Mouse (Mus musculus) ES-E14 (cell line): Measurements from ENCODE around the gene Socs3. TPM values are rescaled to one million over a fixed set of nuclear protein-coding genes. Genes with fewer than 3 reads are reported as not detected.
A peak's percentile ranks its signal among the peaks of the same experiment; 100 is the strongest.

Experiments used
- DNase-seq: peaks from one replicate; pipeline ENCODE4 v3.0.0-alpha.2; 2013; ENCODE audit warnings: low read depth, low spot score
- H3K27ac ChIP-seq: 2 replicates; pipeline ENCODE4 v1.5.1; 2012; ENCODE audit warnings: low read depth, mild to moderate bottlenecking, low read length, moderate library complexity, mixed read lengths; ENCODE audit not compliant: poor library complexity, insufficient read depth, severe bottlenecking
- H3K36me3 ChIP-seq: 2 replicates; pipeline ENCODE4 v1.6.1; 2012; ENCODE audit warnings: mild to moderate bottlenecking, low read length, moderate library complexity, mixed read lengths; ENCODE audit not compliant: control insufficient read depth, poor library complexity, insufficient read depth, severe bottlenecking
- H3K4me1 ChIP-seq, 2 experiments: fragments of 150-350 bp in 1 of 2; sonication (generic) in 1 of 2; 2 replicates each; pipeline ENCODE4 v1.6.1; 2012; ENCODE audit warnings: low read length in 2 of 2, mild to moderate bottlenecking in 1 of 2, mixed read lengths in 1 of 2; ENCODE audit not compliant: control insufficient read depth in 2 of 2, insufficient read depth in 2 of 2, poor library complexity in 1 of 2
- H3K4me3 ChIP-seq, 2 experiments: fragments of 150-350 bp in 1 of 2; sonication (generic) in 1 of 2; 2 replicates each; pipeline ENCODE4 v1.5.1; 2012; ENCODE audit warnings: low read length in 2 of 2, low read depth in 1 of 2, mild to moderate bottlenecking in 1 of 2, mixed read lengths in 1 of 2; ENCODE audit not compliant: insufficient read depth in 1 of 2, poor library complexity in 1 of 2, severe bottlenecking in 1 of 2
- H3K9ac ChIP-seq: 2 replicates; pipeline ENCODE4 v1.6.1; 2012; ENCODE audit warnings: low read depth, mild to moderate bottlenecking, low read length, mixed read lengths; ENCODE audit not compliant: poor library complexity, insufficient read depth, severe bottlenecking
- H3K9me3 ChIP-seq: fragments of 150-350 bp; sonication (generic); 2 replicates; pipeline ENCODE4 v1.6.1; 2012; ENCODE audit warnings: low read depth, mild to moderate bottlenecking, low read length; ENCODE audit not compliant: control insufficient read depth, insufficient read depth
- CHD2 ChIP-seq: IDR thresholded peaks from 2 replicates; pipeline ENCODE4 v1.6.1; 2014; ENCODE audit warnings: mild to moderate bottlenecking, low read depth, low read length, inconsistent platforms
- HCFC1 ChIP-seq: IDR thresholded peaks from 2 replicates; pipeline ENCODE4 v1.6.1; 2012; ENCODE audit warnings: low read length, inconsistent platforms, borderline replicate concordance; ENCODE audit not compliant: insufficient read depth
- MAFK ChIP-seq: IDR thresholded peaks from 2 replicates; pipeline ENCODE4 v1.6.1; 2014; ENCODE audit warnings: mild to moderate bottlenecking, low read depth, low read length, inconsistent platforms; ENCODE audit not compliant: insufficient read depth
- ZC3H11A ChIP-seq: IDR thresholded peaks from 2 replicates; pipeline ENCODE4 v1.6.1; 2012; ENCODE audit warnings: low read depth, mild to moderate bottlenecking, inconsistent platforms, low read length, borderline replicate concordance
- ZNF384 ChIP-seq: IDR thresholded peaks from 2 replicates; pipeline ENCODE4 v1.6.1; 2012; ENCODE audit warnings: low read depth, low read length, inconsistent platforms
- in situ Hi-C, 2 experiments: fragments of 600-800 bp; cut with MboI; formaldehyde crosslinking; loops; one replicate each; pipeline ENCODE4 v1.15.1; 2025; ENCODE audit warnings: low sequenced_read_pairs in 2 of 2, inconsistent platforms in 1 of 2; ENCODE audit not compliant: unreplicated experiment in 2 of 2
- total RNA-seq: library from RNA; depleted of rRNA; stranded (reverse); fragments of 300-350 nt; gene quantifications from 2 replicates; pipeline ENCODE4 v1.2.3, GENCODE M21; 2012

Gene Socs3
- total RNA-seq, 1 experiment: 69.8 TPM

GRCm38 (mm10) chr11:117994250-117995057 lies 24.6 kb upstream of the Socs3 start:
- DNase-seq: no peak
- H3K4me1 ChIP-seq: peaks cover 14 to 48% of the 10 kb centered on the region in 2 experiments
- no peaks in the 10 kb centered on the region for H3K9me3 ChIP-seq
- TF ChIP-seq ZNF384: no peak
- TF ChIP-seq HCFC1: no peak
- no peak for TF ChIP-seq CHD2
- no peak for TF ChIP-seq MAFK
- TF ChIP-seq ZC3H11A: no peak
- no peak overlapping the region for H3K4me3 ChIP-seq
- in situ Hi-C loops: no loop called here
- H3K27ac ChIP-seq: no peak overlapping the region
- no peak overlapping the region for H3K9ac ChIP-seq
- H3K36me3 ChIP-seq: peaks cover 8% of the 10 kb centered on the region

DNA sequence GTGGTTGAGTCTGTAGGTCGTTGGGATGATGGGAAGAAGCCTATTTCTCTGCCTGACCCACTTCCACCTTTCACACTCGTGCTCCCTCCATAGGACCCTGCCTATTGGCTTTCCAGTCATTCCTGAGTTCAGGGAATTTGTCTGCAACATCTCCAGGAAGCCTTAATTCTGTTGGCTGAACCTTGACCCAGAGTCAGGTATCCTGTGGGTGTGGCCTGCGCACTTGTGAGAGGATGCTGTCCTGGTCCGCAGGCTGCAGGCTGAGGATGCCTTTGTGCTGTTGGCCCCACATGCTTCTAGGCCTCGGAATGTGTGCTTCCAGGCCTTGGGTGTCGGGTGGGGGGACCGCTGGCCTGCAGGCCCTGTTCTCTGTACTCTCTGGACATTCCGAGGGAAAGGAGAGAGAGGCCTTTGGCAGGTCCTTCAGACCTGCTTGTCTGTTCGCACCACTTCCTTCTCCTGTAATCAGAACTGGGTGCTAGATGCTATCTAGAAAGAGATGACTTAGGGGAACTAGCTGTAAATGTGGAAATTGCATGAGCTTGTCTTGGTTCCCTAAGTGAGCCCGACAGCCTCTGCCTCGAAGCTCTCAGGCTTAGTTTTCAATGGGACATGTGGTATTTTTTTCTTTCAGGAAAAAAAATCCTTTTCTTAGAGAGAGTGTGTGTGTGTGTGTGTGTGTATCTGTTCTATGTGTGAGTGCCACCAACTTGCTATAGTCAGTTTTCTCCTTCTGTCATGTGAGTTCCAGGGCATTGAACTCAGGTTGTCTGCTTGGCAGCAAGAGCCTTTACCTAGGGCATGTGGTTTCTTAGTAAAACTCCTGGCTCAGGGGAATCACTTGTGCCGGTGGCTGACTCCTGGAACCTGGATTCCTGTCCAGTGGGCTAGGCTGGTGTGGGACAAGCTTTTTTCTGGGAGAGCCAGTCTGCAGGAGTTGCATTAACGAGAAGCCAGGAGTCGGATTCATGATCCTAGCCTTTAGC lies 23.6 kb upstream of the Socs3 start:
- DNase-seq: no peak
- no peaks in the 10 kb centered on the region for H3K9me3 ChIP-seq
- no peak overlapping the region for H3K4me3 ChIP-seq
- H3K27ac ChIP-seq: peak overlapping the region; percentile 2; the same call in 1 of the 2 replicates
- H3K9ac ChIP-seq: 0 out of 2 replicates have a peak overlapping the region, but pooled peaks have one; percentile 16
- in situ Hi-C loops: no loop called here
- H3K4me1 ChIP-seq: peaks cover 15 to 45% of the 10 kb centered on the region in 2 experiments
- H3K36me3 ChIP-seq: peaks cover 7% of the 10 kb centered on the region
- TF ChIP-seq ZC3H11A (no peak), CHD2 (no peak), MAFK (no peak), ZNF384 (no peak), HCFC1 (no peak)

DNA sequence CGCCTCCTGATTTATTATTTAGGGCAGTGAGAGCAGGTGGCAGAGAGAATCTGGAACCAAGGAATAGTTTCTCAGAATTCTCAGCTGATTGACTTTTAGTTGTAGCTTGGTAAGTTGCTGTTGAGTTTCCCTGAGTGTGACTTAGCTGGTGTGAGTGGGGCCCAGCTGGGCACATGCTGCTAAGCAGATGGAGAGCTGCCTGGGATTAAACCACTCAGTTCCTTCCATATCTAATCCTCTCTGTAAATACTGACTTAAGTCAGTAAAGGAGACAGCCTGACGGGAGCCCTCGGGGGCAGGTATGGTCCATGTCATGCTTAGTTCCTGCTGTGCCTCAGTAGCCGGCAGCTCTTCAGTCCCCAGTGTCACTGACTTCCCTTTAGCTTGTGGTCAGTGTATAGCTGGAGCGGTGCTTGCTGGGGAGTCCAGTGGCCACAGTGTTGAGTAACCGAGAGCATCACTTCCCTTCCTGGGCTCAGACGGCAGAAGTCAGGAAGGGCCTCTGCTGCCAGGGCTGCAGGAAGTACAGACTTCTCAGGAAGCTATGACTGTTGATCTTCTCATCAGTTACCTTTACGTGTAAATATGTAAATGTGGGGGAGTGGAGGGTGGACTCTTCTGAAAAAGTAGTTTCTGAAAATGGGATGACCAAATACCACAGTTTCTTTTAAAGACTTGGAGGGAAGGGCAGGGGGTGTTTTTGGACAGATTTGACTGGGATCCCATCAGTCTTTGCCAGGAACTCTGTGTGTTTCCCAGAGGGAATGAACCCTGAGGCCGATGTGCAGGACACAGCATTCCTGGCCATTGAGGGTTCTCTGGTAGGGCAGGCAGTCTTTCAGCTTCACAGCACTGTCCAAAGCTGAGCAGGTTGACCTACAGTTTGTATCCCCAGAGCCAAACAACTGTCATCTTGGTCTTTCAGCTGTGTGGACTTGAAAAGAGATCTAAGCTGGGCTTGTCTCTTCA lies 21.9 kb upstream of the Socs3 start:
- in situ Hi-C loops: no loop called here
- TF ChIP-seq ZNF384 (no peak), HCFC1 (no peak), CHD2 (no peak), ZC3H11A (no peak), MAFK (no peak)
- DNase-seq: no peak
- H3K9ac ChIP-seq: no peak overlapping the region
- H3K9me3 ChIP-seq: no peaks in the 10 kb centered on the region
- H3K4me1 ChIP-seq: peaks cover 15 to 45% of the 10 kb centered on the region in 2 experiments
- no peak overlapping the region for H3K27ac ChIP-seq
- H3K36me3 ChIP-seq: no peaks in the 10 kb centered on the region
- H3K4me3 ChIP-seq: no peak overlapping the region

DNA sequence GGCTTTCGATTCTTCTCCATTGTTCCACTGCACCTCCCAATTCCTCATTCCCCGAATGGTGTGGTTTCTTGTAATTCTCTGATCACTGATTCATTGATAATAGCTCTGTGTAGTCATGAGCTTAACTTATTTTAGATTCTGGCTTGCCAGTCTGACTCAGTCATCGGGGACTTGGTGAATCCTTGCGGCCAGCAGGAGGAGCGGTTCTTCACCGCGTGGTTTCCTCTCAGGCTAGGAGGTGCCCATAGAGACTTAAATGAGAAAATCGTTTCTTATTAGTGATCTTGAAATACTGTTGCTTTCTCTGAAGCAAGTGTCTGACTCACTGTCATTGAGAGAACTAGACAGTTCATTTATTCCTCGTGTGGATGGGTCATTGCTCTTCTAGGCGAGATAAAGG lies 20.1 kb upstream of the Socs3 start:
- H3K4me1 ChIP-seq: peaks cover 13 to 35% of the 10 kb centered on the region in 2 experiments
- no peak overlapping the region for H3K4me3 ChIP-seq
- in situ Hi-C loops: no loop called here
- no peaks in the 10 kb centered on the region for H3K9me3 ChIP-seq
- no peaks in the 10 kb centered on the region for H3K36me3 ChIP-seq
- no peak overlapping the region for H3K27ac ChIP-seq
- H3K9ac ChIP-seq: no peak overlapping the region; the same call in 1 of the 2 replicates
- no peak for TF ChIP-seq HCFC1
- no peak for TF ChIP-seq MAFK
- TF ChIP-seq CHD2: no peak
- no peak for TF ChIP-seq ZC3H11A
- TF ChIP-seq ZNF384: no peak
- no peak for DNase-seq
